Mouse (Mus musculus) liver, embryonic 16.5 days (tissue): ENCODE data around the gene Mical2. TPM values are rescaled to one million over a fixed set of nuclear protein-coding genes. Genes with fewer than 3 reads are reported as not detected.

Experiments
- ATAC-seq: fragments of 200-750 bp; cut with Nextera tagmentation; 2 replicates; pipeline ENCODE4 v1.8.0; 2017; ENCODE audit warnings: low read depth, mild to moderate bottlenecking, moderate number of reproducible peaks, moderate library complexity
- H3K27ac ChIP-seq: fragments of 300-500 bp; sonication (generic); 2 replicates; pipeline ENCODE4 v1.5.1; 2014; ENCODE audit warnings: mild to moderate bottlenecking, low read length
- H3K27me3 ChIP-seq: fragments of 300-500 bp; sonication (generic); 2 replicates; pipeline ENCODE4 v1.6.1; 2014; ENCODE audit warnings: low read depth, low read length, mixed read lengths; ENCODE audit not compliant: control insufficient read depth, insufficient read depth
- H3K36me3 ChIP-seq: fragments of 300-500 bp; sonication (generic); 2 replicates; pipeline ENCODE4 v1.6.1; 2014; ENCODE audit warnings: mild to moderate bottlenecking; ENCODE audit not compliant: control insufficient read depth, insufficient read depth
- H3K4me1 ChIP-seq: fragments of 300-500 bp; sonication (generic); 2 replicates; pipeline ENCODE4 v1.6.1; 2014; ENCODE audit warnings: low read depth, low read length, mixed read lengths; ENCODE audit not compliant: control insufficient read depth
- H3K4me2 ChIP-seq: fragments of 300-500 bp; sonication (generic); 2 replicates; pipeline ENCODE4 v1.6.1; 2014; ENCODE audit warnings: low read depth, low read length, mixed read lengths
- H3K4me3 ChIP-seq: fragments of 300-500 bp; sonication (generic); 2 replicates; pipeline ENCODE4 v1.5.1; 2014; ENCODE audit warnings: low read depth, mild to moderate bottlenecking, low read length
- H3K9ac ChIP-seq: fragments of 300-500 bp; sonication (generic); 2 replicates; pipeline ENCODE4 v1.6.1; 2014; ENCODE audit warnings: low read depth, low read length
- H3K9me3 ChIP-seq: fragments of 300-500 bp; sonication (generic); replicated peaks from 2 replicates; pipeline ENCODE4 v1.6.1; 2016; ENCODE audit warnings: low read length; ENCODE audit not compliant: control insufficient read depth
- WGBS: fragments of 180-500 bp; shearing (Covaris S2); extraction: QIAGEN DNeasy Blood & Tissue Kit; methylation state at CpG from one replicate; pipeline ENCODE4 v1.1.7; 2014; ENCODE audit not compliant: insufficient replicate concordance; 5-methylcytosine and 5-hydroxymethylcytosine counted together
- polyA plus RNA-seq: library from polyadenylated mRNA; unstranded; fragments of >200 nt; fragmentation: Nextera tagmentation; extraction: Ambion mirVana; gene quantifications from 2 replicates; pipeline ENCODE4 v1.2.1, GENCODE M21; 2015

The Mical2 gene
- polyA plus RNA-seq, 1 experiment from 2014 or later = 1.9 TPM

- WGBS = 28% methylated on average over 9 of the region's 9 CpGs
- Histone ChIP-seq H3K27me3 (no peaks in the 10 kb centered on the region), H3K9me3 (no peaks in the 10 kb centered on the region), H3K9ac (no peak overlapping the region), H3K27ac (no peak overlapping the region), H3K36me3 (no peaks in the 10 kb centered on the region), H3K4me2 (no peak overlapping the region), H3K4me3 (no peak overlapping the region), H3K4me1 (no peaks in the 10 kb centered on the region)
- ATAC-seq = no peak
Measured at GRCm38 (mm10) chr7:112375062-112375461, 149.4 kb downstream of the Mical2 start.

GRCm38 (mm10) chr7:112375900-112376299, 150.2 kb downstream of the Mical2 start:
- Histone ChIP-seq H3K9me3 (no peaks in the 10 kb centered on the region), H3K4me1 (no peaks in the 10 kb centered on the region), H3K27me3 (no peaks in the 10 kb centered on the region), H3K36me3 (no peaks in the 10 kb centered on the region), H3K4me2 (no peak overlapping the region), H3K9ac (no peak overlapping the region), H3K27ac (no peak overlapping the region), H3K4me3 (no peak overlapping the region)
- WGBS = 41% methylated on average over 5 of the region's 5 CpGs
- 0 out of 2 replicates have a peak, but pooled peaks have one; percentile 19 for ATAC-seq

GRCm38 (mm10) chr7:112376611-112377010, 151.0 kb downstream of the Mical2 start:
- no peak overlapping the region for H3K4me3 ChIP-seq
- ATAC-seq = no peak
- no peaks in the 10 kb centered on the region for H3K4me1 ChIP-seq
- H3K27ac ChIP-seq = no peak overlapping the region
- no peaks in the 10 kb centered on the region for H3K9me3 ChIP-seq
- H3K9ac ChIP-seq = no peak overlapping the region
- no peak overlapping the region for H3K4me2 ChIP-seq
- H3K27me3 ChIP-seq = no peaks in the 10 kb centered on the region
- WGBS = 21% methylated on average over 2 of the region's 2 CpGs
- no peaks in the 10 kb centered on the region for H3K36me3 ChIP-seq

GRCm38 (mm10) chr7:112377314-112377713, 151.7 kb downstream of the Mical2 start:
- Histone ChIP-seq H3K4me2 (no peak overlapping the region), H3K27me3 (no peaks in the 10 kb centered on the region), H3K27ac (no peak overlapping the region), H3K9ac (no peak overlapping the region), H3K4me1 (no peaks in the 10 kb centered on the region), H3K9me3 (no peaks in the 10 kb centered on the region), H3K36me3 (no peaks in the 10 kb centered on the region), H3K4me3 (no peak overlapping the region)
- no peak for ATAC-seq
- 34% methylated on average over 8 of the region's 8 CpGs for WGBS

GRCm38 (mm10) chr7:112378056-112378455, 152.4 kb downstream of the Mical2 start:
- Histone ChIP-seq H3K9me3 (no peaks in the 10 kb centered on the region), H3K27me3 (no peaks in the 10 kb centered on the region), H3K4me3 (no peak overlapping the region), H3K9ac (no peak overlapping the region), H3K27ac (no peak overlapping the region), H3K4me2 (no peak overlapping the region), H3K4me1 (no peaks in the 10 kb centered on the region), H3K36me3 (no peaks in the 10 kb centered on the region)
- 61% methylated on average over 5 of the region's 5 CpGs for WGBS
- ATAC-seq = no peak

- H3K27me3 ChIP-seq = no peaks in the 10 kb centered on the region
- WGBS = 57% methylated on average over 5 of the region's 5 CpGs
Measured at GRCm38 (mm10) chr7:112378476-112378875, 152.8 kb downstream of the Mical2 start.

GRCm38 (mm10) chr7:112386521-112386920, 160.9 kb downstream of the Mical2 start:
- no peak overlapping the region for H3K27ac ChIP-seq
- peak; percentile 62 for ATAC-seq
- 47% methylated on average over 5 of the region's 5 CpGs for WGBS

More at GRCm38 (mm10) chr7:112378476-112378875, 152.8 kb downstream of the Mical2 start:
- Histone ChIP-seq H3K4me3 (no peak overlapping the region), H3K9ac (no peak overlapping the region), H3K36me3 (no peaks in the 10 kb centered on the region), H3K27ac (no peak overlapping the region), H3K4me2 (no peak overlapping the region), H3K4me1 (no peaks in the 10 kb centered on the region), H3K9me3 (no peaks in the 10 kb centered on the region)
- ATAC-seq = no peak

GRCm38 (mm10) chr7:112387876-112388275, 162.2 kb downstream of the Mical2 start:
- H3K4me1 ChIP-seq = no peaks in the 10 kb centered on the region
- H3K27me3 ChIP-seq = no peaks in the 10 kb centered on the region
- no peak overlapping the region for H3K4me3 ChIP-seq
- 44% methylated on average over 5 of the region's 5 CpGs for WGBS
- H3K36me3 ChIP-seq = no peaks in the 10 kb centered on the region
- no peak overlapping the region for H3K27ac ChIP-seq
- no peak overlapping the region for H3K4me2 ChIP-seq
- H3K9ac ChIP-seq = no peak overlapping the region
- no peaks in the 10 kb centered on the region for H3K9me3 ChIP-seq
- ATAC-seq = peak; percentile 61; the same call in 1 of the 2 replicates

More at GRCm38 (mm10) chr7:112386521-112386920, 160.9 kb downstream of the Mical2 start:
- Histone ChIP-seq H3K4me1 (no peaks in the 10 kb centered on the region), H3K36me3 (no peaks in the 10 kb centered on the region), H3K4me2 (no peak overlapping the region), H3K4me3 (no peak overlapping the region), H3K9ac (no peak overlapping the region), H3K27me3 (no peaks in the 10 kb centered on the region), H3K9me3 (no peaks in the 10 kb centered on the region)

GRCm38 (mm10) chr7:112388363-112388875, 162.8 kb downstream of the Mical2 start:
- H3K36me3 ChIP-seq = no peaks in the 10 kb centered on the region
- 27% methylated on average over 5 of the region's 5 CpGs for WGBS
- no peak overlapping the region for H3K9ac ChIP-seq
- no peak overlapping the region for H3K27ac ChIP-seq
- no peak; the same call in 1 of the 2 replicates for ATAC-seq
- H3K4me2 ChIP-seq = no peak overlapping the region
- no peaks in the 10 kb centered on the region for H3K9me3 ChIP-seq
- H3K4me1 ChIP-seq = no peaks in the 10 kb centered on the region
- H3K4me3 ChIP-seq = no peak overlapping the region
- no peaks in the 10 kb centered on the region for H3K27me3 ChIP-seq
